Mouse (Mus musculus) frontal cortex, postnatal 14 days (tissue): ENCODE data around the gene Hsd11b1.
"Not testable (repeated sequence)": the region's sequence is repeated elsewhere in the genome, so short reads cannot be mapped to it uniquely, and the experiment has no call there.

ENCODE experiments used
- DNase-seq, 2 experiments: peaks; one replicate each; pipeline ENCODE4 v3.0.0; 2022; ENCODE audit warnings: low spot score in 2 of 2

The Hsd11b1 gene

DNA sequence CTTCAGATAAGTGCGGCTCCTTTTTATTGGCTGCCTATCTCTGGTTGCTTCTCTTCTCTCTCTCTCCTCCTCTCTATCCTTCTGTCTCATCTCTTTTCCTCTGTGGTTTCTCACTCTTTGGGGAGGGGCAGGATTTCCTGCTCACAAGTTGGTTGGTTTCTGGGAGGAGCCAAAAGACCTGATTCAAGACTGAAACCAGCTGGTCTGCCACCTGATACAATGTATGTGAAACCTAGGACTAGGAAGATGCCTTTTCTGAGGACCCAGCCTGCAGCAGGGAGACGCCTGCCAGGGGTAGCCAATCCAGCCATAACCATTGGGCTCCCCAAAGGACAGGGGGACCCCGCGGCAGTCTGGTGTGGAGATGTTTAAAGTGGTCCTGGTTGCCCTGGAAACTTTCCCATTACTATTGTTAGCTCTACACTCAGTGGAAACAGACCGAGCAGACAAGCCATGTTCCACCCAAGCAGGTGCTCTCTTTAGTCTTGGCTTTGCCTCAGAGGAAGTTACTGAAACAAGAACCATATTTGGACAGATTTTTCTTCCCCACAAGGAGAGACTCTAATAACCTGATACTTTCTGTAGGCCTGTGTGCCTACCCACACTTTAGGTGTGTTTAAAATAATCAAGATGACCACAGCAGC is at the start of gene Hsd11b1:
TSS of gene Hsd11b1 (minus strand) at position 121 of the 644 bp plus-strand sequence.
- DNase-seq: no peak

DNA sequence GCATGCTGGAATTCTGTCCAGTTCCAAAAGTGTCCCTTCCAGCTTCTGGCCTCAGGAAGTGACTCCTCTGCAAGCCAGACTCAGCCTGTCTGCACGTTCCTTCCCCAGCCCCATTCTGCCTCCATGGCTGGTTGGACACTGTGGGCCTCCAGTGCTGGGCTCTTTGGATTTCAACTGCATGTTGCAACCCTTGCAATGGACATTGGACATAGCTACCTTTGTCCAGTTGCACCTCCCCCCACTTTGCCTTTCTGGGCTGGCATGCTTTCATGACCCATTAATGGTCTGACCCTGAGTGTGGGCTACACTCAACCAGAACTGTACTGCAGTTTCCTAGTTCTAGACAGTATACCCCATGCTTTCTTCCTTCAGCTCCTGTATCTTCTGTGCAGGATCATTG is 47.7 kb upstream of the Hsd11b1 start:
- DNase-seq: no peak

DNA sequence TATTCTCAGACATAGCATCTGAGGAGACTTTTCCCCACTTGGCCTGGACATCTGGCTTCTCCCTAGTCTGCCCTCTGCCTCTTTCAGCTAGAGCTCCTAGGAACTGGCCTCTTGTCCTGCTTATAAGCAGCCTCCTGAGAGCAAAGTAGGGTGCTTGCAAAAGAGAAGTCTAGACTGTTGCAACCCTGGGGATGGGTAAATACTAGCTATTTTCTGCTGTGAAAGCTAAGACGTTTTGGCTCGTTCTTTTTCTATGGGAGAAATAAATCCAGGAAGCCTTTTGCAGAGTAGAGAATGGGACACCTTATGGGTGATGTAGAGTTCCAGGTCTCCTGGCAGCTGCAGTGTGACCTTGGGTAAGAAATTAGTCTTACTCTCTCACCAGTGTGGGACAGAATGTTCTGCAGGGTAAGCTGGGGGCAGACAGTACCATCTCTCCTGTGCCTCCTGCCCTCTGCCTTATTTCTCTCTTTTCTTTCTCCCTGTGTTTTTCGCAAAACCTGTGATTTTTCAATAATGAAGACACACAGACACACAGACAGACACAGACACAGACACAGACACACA is 46.7 kb upstream of the Hsd11b1 start:
- DNase-seq: no peak

DNA sequence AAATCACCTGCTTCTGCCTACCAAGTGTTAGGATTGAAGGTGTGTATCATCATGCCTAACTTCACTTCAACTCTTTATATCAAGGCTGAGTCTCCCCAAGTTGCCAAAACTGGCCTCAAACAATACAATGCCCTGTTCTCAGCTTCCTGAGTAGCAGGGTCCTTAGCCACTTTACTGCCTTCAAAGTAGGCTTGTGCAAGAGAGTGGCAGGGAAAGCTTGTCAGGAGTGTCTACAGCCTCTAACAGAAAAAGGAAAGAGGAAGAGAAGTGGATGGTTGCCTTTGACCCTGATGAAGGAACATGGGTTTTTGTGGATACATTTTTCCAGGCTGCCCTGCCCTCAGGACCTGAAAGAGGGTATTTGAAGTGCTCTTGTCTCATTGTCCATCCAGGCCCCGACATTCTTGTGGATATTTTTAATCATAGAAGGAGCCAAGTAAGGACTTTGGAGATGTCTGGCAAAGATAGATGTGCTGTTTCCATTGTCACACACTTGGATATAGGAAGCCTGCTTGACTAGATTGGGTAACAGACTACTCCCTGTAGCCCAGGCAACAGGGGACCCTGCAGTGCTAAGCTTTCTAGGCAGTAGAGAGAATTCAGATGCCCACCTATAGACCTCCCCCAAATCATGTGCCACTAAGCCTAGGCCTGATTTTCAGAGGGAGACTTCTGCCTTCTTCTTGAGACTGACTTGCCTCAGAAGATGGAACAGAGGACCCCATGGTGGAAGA is 46.1 kb upstream of the Hsd11b1 start:
- no peak for DNase-seq

DNA sequence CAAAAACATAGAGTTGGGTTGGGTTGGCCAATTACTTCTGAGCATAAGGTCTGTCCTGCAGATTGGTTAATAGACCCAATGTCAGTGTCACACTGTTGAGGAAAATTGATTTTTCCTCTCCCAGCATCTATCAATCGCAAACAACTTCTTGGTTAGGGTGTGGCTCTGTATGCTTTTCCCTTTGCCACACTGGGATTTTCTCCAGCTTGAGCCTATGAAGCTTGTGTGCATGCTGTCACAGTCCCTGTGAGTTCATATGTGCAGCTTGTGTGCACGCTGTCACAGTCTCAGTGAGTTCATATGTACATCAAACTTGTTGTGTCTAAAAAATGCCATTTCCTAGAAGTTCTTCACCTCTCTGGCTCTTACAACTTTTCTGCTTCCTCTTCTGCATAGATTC is 43.0 kb upstream of the Hsd11b1 start:
- DNase-seq: no peak

DNA sequence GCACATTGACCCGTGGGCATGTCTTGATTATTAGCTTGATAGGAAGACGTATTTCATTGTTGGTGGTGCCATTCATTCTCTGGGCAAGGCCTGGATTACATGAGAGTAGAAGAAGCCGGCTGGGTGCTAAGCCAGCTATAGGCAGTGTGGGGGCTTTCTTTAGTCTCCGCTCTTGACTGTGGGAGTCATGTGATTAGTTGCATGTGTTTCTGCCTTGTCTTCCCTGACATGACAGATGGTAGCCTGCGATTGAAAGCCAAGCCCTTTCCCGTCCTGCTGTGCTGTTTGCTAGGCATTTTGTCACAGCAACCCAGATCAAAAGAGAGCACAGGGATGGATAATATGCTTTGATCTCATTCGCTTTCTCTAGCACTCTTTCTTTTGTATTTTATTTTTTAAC is 41.5 kb upstream of the Hsd11b1 start:
- DNase-seq: no peak

DNA sequence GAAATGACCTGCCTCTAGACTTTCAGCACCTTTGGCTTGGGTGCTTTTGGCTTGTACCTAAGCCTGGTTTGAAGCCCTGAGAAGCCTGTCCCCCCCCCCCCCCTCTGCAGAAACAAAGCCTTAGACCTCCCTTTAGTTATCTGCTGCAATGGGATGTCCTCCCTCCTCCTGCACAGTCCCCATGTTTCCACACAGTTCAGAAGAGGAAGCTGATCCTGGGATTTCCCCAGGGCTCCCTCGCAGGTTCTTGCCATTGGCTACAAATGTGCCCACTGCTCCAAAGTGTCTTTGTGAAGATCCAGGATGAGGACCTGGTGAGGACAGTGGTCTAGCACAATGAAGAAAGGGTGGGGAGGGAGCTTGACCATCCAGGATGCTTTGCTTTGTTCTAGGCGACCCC is 39.2 kb upstream of the Hsd11b1 start:
- no peak for DNase-seq

DNA sequence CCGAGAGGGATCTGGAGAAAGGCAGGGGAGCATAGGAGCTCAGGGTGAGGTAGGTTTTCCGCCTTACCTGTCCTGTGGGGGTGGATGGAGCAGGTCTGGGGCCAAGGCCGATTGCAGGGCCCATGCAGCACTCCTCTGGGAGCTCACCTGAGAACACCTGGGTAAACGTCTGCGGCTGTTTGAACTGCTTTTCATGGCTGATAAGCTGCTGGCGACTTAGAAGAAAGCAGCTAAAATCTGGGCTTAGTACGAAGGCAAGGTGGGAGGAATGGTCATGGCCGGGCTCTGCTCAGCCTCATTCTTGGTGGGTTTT is 38.2 kb upstream of the Hsd11b1 start:
- no peak for DNase-seq

DNA sequence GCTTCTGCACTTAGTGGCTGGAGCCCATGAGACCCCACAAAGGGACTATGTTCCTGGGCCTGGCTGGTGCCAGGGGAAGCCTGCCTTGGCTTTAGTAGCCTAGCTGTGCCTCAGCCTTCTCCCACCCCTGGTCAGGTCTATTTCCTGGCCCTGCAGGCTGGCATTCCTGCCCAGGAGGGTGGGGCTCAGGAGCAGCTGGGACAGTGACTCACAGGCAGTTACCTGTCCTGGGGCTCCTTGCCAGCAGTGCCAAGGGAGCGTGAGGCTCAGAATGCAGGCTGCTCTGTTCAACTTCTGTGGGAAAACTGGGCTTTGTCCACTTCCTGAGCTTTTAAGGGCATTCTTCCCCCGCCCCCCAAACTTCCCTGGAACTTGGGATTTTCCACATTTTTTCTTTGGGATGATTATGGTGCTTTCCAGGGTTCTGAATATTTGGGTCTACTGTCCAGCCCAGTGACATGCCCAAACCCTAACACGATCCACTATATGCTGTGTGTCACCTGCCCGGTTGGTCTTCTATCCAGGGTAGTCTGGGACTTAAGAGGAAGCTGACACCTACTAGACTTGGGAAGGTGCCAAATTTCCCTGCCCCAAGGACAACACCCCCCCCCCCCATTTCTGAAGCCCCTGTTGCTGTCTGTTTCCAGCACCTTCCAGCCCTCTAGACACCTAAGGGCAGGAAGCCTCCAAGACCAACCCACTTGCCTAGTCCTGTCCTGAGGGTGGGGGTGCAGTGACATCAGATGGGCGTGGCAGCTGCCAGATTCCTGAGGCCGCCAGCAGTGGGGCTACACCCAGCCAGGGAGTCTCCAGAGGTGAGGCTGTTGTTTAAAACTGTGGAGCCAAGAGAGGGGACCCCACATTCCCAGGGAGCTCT is 37.6 kb upstream of the Hsd11b1 start:
- DNase-seq: no peak

DNA sequence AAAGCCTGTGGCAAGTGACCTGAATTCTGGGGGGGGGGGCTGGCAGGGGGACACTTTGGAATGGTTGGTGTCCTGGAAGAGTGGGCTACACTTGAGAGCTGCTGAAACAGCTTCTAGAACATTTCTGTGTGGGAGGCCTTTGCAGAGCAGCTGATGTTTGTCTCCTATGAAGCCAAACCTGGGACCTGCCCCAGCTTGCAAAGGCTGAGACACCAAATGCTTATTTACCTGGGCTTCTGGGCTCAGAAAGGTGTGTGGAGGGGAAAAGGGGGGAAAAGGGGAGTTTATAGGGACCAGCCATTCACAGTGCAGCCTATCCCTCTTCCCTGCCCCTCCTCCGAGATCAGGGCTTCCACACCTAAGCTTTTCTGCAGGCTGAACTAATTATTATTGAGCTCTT is 36.1 kb upstream of the Hsd11b1 start:
- DNase-seq: no peak

DNA sequence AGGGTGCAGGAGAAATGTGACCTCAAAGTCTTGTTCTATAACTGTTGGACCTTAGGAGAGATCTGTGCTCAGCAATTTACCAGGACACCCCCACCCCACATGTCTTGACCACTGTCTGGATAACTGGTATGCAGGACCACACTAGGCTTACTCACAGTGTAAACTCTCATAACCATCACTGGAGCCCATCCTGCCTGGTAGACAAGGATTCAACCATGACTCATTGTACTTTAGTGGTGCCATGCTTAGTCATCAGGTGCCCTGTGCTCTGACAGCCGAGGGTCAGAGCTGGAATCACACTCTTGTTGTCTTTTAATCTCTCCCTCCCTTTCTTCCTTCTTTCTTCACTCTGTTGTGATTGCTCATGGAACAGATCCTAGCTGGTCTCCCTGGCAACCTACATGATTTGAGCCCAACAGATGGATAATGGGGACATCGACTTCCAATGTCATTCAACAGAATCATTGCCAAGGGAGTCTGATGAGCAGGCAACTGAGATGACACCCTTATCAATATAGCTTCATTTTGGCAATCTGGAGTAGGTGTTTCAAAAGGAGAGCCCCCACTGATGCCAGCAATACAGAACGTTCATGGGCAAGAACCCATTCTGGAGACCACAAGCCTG is 34.4 kb upstream of the Hsd11b1 start:
- no peak for DNase-seq

DNA sequence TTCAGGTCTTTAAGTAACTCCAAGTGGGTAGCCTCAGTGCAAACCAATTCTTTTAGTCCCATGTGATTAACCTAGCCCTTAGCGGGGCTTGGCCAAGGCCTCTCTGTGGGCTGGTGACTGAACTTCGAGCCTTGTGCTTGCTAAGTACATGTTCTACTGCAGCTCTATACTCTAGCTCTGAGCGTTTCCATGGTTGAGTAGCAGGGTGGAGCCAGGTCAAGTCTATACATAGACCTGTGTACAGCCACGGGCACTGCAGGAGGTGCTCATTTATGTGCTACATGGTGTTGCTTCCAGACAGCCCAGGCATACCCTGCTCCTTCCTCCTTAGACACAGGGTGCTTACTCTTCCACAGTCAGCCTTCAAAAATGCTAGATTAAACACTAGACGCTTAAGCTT is 32.0 kb upstream of the Hsd11b1 start:
- DNase-seq: no peak

DNA sequence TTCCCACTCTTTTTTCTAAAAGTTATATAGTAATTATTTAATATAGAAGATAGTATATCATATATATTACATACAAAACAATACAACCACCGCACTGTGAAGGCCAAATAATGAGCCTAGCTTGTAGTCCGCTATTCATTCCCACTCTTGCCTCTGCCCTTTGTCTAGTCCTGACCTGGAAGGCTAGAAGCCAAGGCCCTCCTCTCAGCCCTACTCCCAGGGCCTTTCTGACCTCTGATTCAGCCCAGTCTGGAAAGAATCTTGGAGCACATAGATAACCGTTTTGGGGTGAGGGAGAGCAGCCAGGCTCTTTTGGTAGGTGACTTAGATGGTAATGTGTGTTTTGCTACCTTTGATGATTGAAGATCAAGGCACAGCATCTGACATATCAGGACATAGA is 30.1 kb upstream of the Hsd11b1 start:
- DNase-seq: no peak

DNA sequence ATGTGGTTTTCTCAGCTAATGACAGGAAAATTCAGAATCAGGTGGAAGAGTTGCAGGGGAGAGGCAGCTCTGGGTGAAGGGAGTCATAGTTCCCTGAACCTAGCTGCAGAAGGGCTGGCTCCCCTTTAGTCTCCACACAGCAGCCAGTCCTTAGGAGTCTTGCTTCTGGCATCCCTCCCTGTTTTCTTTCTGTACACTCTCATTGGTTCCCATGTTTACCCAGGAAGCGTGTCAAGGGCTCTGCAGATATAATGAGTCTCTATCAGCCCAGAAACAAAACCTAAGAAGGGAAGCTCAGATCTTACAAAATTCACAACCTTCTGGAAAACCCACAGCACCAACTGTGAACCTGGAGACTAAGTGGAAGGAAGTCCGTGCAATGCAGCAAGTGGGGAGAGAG is 29.2 kb upstream of the Hsd11b1 start:
- DNase-seq: no peak

DNA sequence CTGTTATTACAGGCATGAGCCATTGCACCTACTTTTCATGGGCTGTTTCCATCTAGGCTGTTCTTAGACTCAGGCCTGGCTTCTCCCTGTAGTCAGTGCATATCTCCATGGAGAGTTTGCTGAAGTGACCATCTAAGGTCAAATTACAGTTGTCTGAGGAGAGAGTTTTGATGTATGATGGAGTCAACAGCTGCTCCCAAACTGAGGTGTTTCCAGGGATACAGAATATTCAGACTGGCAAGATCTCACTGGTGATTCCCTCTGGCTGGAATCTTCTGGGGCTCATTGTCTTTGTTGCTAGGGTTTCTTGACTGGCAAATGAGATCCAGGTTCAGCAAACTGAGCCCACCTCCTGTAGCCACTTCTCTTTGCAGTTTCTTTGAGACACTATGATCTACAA is 26.8 kb upstream of the Hsd11b1 start:
- DNase-seq: no peak

DNA sequence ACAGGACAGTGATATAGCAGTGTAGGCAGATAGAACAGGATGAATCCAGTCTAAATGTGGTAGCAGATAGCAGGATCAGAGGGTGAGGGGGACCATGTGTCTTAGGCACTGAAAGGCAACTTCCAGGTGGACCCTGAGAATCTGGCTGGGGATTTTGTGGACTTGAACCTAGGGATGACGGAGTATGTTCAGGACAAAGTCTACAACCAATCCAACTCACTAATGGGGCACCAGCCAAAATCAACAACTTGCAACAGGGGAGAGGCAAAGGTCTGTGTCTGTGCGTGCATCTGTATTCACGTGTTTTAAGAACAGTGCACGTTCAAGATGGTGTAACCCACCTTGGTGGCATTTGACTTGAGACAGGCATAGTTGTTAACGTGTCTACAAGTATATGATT is 26.0 kb upstream of the Hsd11b1 start:
- no peak for DNase-seq

DNA sequence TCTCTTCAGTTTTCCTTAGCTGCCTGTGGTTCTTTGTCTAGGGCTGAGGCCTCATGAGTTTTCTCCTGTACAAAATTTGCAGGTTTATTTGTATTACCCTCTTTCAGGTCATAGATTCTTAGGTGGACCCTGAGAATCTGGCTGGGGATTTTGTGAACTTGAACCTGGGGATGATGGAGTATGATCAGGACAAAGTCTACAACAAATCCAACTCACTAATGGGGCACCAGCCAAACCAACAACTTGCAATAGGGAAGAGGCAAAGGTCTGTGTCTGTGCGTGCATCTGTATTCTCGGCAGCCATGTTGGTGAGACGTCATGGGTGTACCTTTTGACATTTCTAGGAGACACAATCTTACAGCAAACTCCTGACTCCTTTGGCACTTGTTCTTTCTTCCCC is 25.2 kb upstream of the Hsd11b1 start:
- DNase-seq: no peak

DNA sequence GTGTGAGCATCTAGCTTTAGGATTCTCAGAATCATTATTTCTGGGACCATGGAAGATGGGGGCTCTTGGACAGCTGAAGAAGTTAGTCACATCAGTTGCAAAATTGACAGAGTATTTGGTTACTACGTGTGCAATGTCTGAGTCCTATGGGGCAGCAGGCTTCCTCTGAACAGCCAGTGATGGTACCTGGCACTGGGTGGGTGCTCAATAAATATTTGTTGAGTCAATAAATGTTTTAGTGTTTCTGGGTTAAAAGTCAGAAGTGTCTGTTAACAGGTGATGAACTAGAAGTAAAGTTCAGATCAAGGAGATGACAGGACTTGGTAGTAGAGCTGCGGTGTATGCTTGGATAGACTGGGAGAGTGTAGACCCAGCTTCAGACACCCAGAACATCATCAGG is 23.7 kb upstream of the Hsd11b1 start:
- no peak for DNase-seq

DNA sequence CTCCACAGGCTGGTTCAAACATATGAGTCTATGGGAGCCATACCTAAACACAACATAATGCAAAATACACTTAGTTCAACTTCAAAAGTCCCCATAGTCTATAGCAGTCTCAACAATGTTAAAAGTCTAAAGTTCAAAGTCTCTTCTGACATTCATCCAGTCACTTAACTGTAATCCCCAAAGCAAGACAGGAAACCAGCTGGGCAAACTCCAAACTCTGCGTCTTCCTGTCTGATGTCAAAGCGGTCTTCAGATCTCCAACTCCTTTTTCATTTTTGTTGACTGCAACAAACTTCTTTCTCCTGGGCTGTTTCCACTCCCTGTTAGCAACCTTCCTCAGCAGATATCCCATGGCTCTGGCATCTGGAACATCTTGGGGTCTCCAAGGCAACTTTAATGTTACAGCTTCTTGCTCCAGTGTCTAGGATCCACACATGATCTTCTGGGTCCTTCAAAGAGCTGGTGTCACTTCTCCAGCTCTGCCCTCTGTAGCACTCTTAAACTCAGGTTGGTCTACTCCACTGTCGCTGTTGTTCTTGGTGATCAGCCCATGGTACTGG is 22.0 kb upstream of the Hsd11b1 start:
- DNase-seq: not testable (repeated sequence)

DNA sequence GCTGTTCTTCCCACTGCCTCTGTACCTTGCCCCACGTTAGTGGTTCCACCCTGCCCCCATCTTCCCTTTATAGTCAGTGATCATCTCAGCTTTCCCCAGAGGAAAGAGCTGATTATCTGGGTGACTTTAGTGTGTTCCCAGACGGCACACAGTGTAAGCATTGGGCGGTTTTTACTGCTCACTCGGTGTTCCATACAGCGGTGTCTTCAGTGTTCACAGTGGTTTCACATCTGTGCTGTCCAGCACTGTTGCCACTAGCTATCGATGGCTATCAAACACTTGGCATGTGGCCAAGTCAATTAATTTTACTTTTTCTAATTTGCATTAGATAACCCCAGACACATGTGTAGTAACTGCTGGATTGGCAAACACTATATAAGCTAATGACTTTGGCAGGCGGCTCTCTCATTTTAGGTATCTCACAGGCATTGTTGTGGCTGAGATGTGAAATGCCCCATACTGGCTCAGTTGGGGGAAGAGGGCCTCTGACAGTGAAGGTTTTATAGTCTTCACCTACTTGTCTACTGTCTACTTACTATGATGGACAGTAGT is 20.4 kb upstream of the Hsd11b1 start:
- no peak for DNase-seq

DNA sequence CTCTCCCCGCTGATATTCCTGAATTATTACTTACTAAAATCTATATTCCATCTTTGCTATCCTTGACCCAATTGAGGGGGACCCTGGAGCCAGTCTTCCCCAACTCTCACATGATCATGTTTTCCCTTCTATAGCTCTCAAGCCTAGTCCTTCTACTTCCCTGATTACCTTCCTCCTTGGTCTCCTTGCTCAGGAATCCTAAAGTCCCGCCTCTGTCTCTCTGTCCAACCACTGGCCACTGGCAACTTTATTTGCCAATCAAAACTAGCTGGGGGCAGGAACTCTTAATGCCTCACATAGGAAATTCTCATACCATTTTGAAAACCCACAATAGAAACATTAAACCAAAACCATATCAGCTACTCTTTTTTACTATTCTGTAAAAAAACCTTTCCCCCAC is 17.5 kb upstream of the Hsd11b1 start:
- DNase-seq: no peak

DNA sequence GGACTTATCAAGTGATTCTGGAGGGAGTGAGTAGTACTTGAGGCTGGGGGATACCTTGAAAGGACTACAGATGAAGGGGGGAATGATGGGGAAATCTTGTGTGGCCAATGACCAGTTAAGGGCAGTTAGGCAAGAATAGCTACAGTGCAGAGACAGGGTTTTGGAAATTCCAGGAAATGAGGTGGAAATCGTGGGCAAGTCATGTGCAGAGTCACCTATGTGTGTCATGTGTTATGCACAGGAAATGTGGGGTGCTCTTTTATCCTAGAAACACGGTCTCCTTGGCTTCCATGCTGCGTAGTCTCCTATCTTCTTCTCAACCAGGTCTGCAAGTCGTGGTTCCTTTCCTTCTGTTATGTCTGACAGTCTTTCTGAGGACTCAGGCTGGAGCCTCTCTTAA is 15.6 kb upstream of the Hsd11b1 start:
- no peak for DNase-seq
